Mouse (Mus musculus): ENCODE results near the gene Ccdc154. TPM values are rescaled to one million over a fixed set of nuclear protein-coding genes. Genes with fewer than 3 reads are reported as not detected.

Ccdc154 gene
- polyA plus RNA-seq, 1 experiment from 2014 or later, result 0.73 TPM

DNA sequence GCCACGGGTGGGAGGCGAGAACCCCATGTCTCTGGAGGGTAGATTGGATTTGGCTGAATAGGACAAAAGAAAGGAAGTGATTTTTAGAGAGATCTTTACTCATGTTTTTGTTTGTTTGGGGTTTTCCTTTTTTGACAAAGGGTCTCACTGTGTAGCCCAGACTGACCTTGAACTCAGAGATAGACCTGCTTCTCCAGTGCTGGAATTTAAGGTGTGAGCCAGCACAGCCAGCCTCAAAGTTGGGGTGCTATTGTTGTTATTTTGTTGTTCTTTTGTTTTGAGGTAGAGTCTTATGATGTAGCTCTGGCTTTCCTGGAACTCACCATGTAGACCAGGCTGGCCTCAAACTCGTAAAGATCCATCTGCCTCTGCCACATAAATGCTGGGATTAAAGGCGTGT is 40.1 kb downstream of the Ccdc154 start:
- WGBS, result 94% methylated on average over 4 of the region's 4 CpGs
- H3K4me2 ChIP-seq (ENCODE audit: low read depth, low read length), result no peak overlapping the region
- H3K4me3 ChIP-seq (ENCODE audit: low read length), result no peak overlapping the region
- H3K4me1 ChIP-seq (replicated peaks; ENCODE audit: control insufficient read depth, insufficient read depth, low read length), result no peaks in the 10 kb centered on the region
- H3K9me3 ChIP-seq (ENCODE audit: control insufficient read depth, low read length), result no peaks in the 10 kb centered on the region
- no peak overlapping the region for H3K9ac ChIP-seq (ENCODE audit: low read length)
- ATAC-seq (ENCODE audit: low read depth), result no peak
- H3K27ac ChIP-seq (ENCODE audit: low read length), result no peak overlapping the region
- no peaks in the 10 kb centered on the region for H3K27me3 ChIP-seq (ENCODE audit: control insufficient read depth, insufficient read depth, low read depth, low read length)
- peaks cover 37% of the 10 kb centered on the region for H3K36me3 ChIP-seq (ENCODE audit: control insufficient read depth, insufficient read depth, low read length)

DNA sequence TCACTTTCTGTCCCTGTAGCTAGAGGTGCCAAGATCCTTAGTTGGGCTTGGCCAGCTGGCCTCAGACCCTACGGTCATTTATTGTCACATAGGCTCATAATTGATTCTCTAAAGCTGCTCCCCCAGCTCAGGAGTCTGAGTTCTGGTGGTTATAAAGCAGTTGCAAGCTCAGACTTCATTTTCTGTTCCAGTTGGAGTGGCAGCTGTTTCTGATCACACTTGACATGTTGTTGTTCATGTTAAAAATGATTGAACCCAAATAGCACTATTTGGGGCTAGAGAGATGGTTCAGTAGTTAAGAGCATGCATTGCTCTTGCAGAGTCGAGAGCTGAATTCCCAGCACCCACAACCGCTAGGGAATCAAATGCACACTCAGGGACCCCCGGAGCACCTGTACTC is 47.7 kb downstream of the Ccdc154 start:
- no peaks in the 10 kb centered on the region for H3K27me3 ChIP-seq (ENCODE audit: control insufficient read depth, insufficient read depth, low read depth, low read length)
- H3K9me3 ChIP-seq (ENCODE audit: control insufficient read depth, low read length), result no peaks in the 10 kb centered on the region
- no peaks in the 10 kb centered on the region for H3K4me1 ChIP-seq (replicated peaks; ENCODE audit: control insufficient read depth, insufficient read depth, low read length)
- ATAC-seq (ENCODE audit: low read depth), result no peak
- H3K27ac ChIP-seq (ENCODE audit: low read length), result no peak overlapping the region
- no peak overlapping the region for H3K9ac ChIP-seq (ENCODE audit: low read length)
- H3K4me3 ChIP-seq (ENCODE audit: low read length), result no peak overlapping the region
- WGBS, result 89% methylated on average over 4 of the region's 4 CpGs
- H3K4me2 ChIP-seq (ENCODE audit: low read depth, low read length), result no peak overlapping the region
- H3K36me3 ChIP-seq (ENCODE audit: control insufficient read depth, insufficient read depth, low read length), result peaks cover 33% of the 10 kb centered on the region

DNA sequence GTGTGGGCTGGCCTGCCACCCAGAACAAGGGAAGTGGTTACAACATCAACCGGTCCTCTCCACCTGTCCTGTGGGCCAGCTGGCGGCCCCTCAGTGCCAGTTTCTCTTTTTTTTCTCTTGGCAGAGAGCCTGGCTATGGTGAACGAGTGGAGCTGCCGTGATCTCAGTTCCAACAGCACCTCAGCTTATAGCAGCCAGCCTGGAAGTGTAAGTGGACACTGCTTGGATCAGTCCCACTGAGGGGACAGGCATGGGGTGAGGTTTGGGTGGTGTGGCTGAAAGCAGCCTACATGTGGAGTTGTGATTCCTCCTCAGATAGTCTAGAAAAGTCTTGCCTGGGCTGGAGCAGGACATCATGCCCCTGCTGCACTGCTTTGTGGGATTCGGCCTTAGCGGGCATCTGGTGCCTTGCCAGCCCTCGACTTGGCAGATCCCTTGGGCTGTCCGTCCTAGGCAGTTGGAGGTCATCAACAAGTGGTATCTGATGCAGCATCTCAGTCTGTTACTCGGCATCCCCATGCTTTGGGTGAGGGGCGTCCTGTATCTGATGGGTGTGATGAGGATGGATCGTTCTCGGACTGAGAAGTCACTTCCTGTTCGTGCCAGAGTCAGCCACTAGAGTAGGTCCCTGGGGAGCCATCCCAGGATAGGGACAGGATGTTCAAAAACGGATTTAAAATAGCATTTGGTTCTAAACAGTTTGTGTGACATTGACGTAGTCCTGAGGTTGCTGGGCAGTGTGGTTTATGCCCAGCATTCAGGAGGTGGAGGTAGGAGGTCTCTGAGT is 48.6 kb downstream of the Ccdc154 start:
- Histone ChIP-seq H3K9ac (ENCODE audit: low read length) (no peak overlapping the region), H3K36me3 (ENCODE audit: control insufficient read depth, insufficient read depth, low read length) (peaks cover 28% of the 10 kb centered on the region), H3K9me3 (ENCODE audit: control insufficient read depth, low read length) (no peaks in the 10 kb centered on the region), H3K27ac (ENCODE audit: low read length) (no peak overlapping the region), H3K4me3 (ENCODE audit: low read length) (no peak overlapping the region), H3K27me3 (ENCODE audit: control insufficient read depth, insufficient read depth, low read depth, low read length) (no peaks in the 10 kb centered on the region), H3K4me1 (replicated peaks; ENCODE audit: control insufficient read depth, insufficient read depth, low read length) (no peaks in the 10 kb centered on the region), H3K4me2 (ENCODE audit: low read depth, low read length) (no peak overlapping the region)
- peak; percentile 26; the same call in 1 of the 2 replicates for ATAC-seq (ENCODE audit: low read depth)
- 74% methylated on average over 15 of the region's 15 CpGs for WGBS

DNA sequence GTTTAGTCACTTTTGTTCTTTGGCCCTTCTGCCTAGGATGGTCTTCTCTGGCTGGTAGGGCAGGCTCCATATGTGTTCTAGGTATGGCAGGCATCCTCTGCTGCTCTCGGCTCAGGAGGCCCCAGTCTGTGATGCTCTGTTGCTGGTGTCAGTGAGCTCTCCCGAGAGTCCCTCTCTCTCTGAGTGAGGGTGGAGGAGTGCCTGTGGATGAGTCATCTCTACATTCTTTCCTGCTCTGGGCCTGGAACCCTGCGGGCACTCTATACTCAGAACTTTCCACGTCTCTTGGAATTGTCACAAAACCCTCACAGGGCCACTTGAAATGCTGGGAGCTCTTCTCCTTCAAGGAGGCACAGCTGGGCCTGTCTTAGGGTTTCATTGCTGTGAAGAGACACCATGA is 49.4 kb downstream of the Ccdc154 start:
- Histone ChIP-seq H3K27ac (ENCODE audit: low read length) (no peak overlapping the region), H3K9ac (ENCODE audit: low read length) (no peak overlapping the region), H3K27me3 (ENCODE audit: control insufficient read depth, insufficient read depth, low read depth, low read length) (no peaks in the 10 kb centered on the region), H3K4me2 (ENCODE audit: low read depth, low read length) (no peak overlapping the region), H3K4me1 (replicated peaks; ENCODE audit: control insufficient read depth, insufficient read depth, low read length) (no peaks in the 10 kb centered on the region), H3K4me3 (ENCODE audit: low read length) (no peak overlapping the region), H3K36me3 (ENCODE audit: control insufficient read depth, insufficient read depth, low read length) (peaks cover 27% of the 10 kb centered on the region), H3K9me3 (ENCODE audit: control insufficient read depth, low read length) (no peaks in the 10 kb centered on the region)
- WGBS, result 81% methylated on average over 4 of the region's 4 CpGs
- ATAC-seq (ENCODE audit: low read depth), result no peak

DNA sequence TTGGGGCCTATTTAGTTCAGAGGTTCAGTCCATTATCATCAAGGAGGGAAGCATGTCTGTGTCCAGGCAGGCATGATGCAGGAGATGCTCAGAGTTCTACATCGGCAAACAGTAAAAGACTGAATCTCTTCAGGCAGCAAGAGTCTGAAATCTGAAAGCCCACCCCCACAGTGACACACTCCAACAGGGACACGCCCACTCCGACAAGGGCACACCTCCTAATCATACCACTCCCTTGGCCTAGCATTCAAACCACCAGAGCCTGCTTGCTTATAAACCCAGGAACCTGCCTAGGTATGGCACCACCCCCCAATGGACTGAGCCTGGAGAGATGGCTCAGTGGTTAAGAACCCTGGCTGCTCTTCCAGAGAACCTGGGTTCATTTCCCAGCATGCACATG is 53.2 kb downstream of the Ccdc154 start:
- WGBS, result 81% methylated on average over 3 of the region's 3 CpGs

DNA sequence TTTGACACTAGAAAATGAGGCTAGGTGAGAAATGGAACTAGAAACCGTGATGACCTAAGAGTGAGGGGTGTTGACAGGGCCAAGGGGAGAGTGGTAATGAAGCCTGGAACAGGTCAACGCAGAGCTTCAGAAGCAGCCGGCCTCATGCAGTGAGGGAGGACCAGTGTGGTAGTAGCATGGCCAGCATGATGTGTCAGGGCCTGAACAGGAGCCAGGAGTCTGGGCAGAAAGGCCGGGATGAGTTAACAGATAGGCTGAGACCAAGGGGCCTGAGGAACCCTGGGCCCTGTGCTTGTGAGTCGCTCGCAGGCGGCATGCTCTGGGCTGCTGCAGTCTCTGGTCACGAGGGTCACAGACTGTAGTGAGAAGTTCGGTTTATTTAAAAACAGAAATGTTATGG is 56.7 kb downstream of the Ccdc154 start:
- H3K27me3 ChIP-seq (ENCODE audit: control insufficient read depth, insufficient read depth, low read depth, low read length), result no peaks in the 10 kb centered on the region
- H3K36me3 ChIP-seq (ENCODE audit: control insufficient read depth, insufficient read depth, low read length), result peaks cover 5% of the 10 kb centered on the region
- H3K4me1 ChIP-seq (replicated peaks; ENCODE audit: control insufficient read depth, insufficient read depth, low read length), result peaks cover 8% of the 10 kb centered on the region; the same call in 1 of the 2 replicates
- no peak overlapping the region for H3K4me2 ChIP-seq (ENCODE audit: low read depth, low read length)
- 91% methylated on average over 9 of the region's 9 CpGs for WGBS
- no peak overlapping the region for H3K9ac ChIP-seq (ENCODE audit: low read length)
- H3K27ac ChIP-seq (ENCODE audit: low read length), result no peak overlapping the region
- no peaks in the 10 kb centered on the region for H3K9me3 ChIP-seq (ENCODE audit: control insufficient read depth, low read length)
- ATAC-seq (ENCODE audit: low read depth), result no peak
- no peak overlapping the region for H3K4me3 ChIP-seq (ENCODE audit: low read length)

More for the DNA sequence above, 53.2 kb downstream of the Ccdc154 start:
- Histone ChIP-seq H3K36me3 (ENCODE audit: control insufficient read depth, insufficient read depth, low read length) (peaks cover 6% of the 10 kb centered on the region), H3K4me3 (ENCODE audit: low read length) (no peak overlapping the region), H3K9me3 (ENCODE audit: control insufficient read depth, low read length) (no peaks in the 10 kb centered on the region), H3K4me2 (ENCODE audit: low read depth, low read length) (no peak overlapping the region), H3K9ac (ENCODE audit: low read length) (no peak overlapping the region), H3K27ac (ENCODE audit: low read length) (no peak overlapping the region), H3K4me1 (replicated peaks; ENCODE audit: control insufficient read depth, insufficient read depth, low read length) (no peaks in the 10 kb centered on the region), H3K27me3 (ENCODE audit: control insufficient read depth, insufficient read depth, low read depth, low read length) (no peaks in the 10 kb centered on the region)
- no peak for ATAC-seq (ENCODE audit: low read depth)

DNA sequence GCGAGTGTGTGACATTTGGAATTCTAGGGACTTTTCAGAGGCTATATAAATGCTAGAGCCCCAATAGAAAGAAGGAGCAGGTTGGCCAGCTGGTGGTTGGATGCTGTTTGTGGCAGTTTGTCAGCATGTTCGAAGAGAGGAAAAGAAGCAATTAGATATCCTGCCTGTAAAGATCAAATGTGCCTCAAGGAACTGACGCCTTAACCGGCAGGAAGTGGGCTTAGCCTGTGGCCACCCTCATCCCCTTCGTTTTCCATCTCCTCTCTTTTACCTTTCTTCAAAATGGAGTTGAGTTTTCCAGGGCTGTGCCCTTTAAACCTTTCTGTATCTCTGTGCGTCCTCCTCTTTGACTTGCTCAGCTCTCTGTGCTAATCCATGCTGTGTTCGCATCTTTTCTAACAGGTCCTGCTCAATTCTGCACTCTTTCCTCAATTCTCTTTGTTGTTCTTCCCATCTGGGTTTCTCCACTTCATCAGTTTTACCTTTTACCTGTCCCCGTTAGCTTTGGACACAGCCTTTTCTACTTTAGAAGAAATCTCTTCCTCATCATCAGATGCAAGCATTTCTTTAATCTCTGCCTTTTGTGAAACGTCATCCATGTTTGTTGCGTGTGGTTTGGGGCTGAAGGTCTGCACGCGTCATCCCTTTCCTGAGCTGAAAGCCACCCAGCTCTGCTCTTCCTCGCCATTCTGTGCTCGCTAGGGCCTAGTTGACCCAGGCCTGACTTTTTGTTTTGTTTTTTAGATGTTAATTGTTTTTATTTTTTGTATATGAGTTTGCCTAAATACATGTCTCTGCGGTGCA is 57.4 kb downstream of the Ccdc154 start:
- ATAC-seq (ENCODE audit: low read depth), result no peak
- WGBS, result 89% methylated on average over 15 of the region's 15 CpGs
- Histone ChIP-seq H3K4me3 (ENCODE audit: low read length) (no peak overlapping the region), H3K4me2 (ENCODE audit: low read depth, low read length) (no peak overlapping the region), H3K9ac (ENCODE audit: low read length) (no peak overlapping the region), H3K36me3 (ENCODE audit: control insufficient read depth, insufficient read depth, low read length) (peaks cover 5% of the 10 kb centered on the region), H3K4me1 (replicated peaks; ENCODE audit: control insufficient read depth, insufficient read depth, low read length) (peaks cover 8% of the 10 kb centered on the region; the same call in 1 of the 2 replicates), H3K27me3 (ENCODE audit: control insufficient read depth, insufficient read depth, low read depth, low read length) (no peaks in the 10 kb centered on the region), H3K9me3 (ENCODE audit: control insufficient read depth, low read length) (no peaks in the 10 kb centered on the region), H3K27ac (ENCODE audit: low read length) (no peak overlapping the region)

DNA sequence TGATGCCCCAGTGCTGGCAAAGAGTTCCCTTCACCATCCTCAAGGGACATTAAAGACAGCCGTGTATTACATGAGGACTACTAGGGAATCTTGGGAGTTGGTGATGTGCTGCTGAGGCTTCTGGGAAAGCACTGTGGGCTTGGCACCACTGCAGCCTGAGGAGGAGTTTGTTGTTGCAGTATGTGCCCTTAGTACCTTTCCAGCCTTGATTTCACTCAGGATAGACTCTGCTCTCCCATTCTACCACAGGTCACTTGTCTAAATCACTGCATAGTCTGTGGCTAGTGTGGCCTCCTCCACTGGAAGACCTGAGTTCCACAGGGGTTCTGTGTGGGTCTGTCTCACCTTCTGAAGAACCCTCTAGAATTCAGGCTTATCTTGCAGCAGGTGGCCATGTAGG is 58.5 kb downstream of the Ccdc154 start:
- H3K36me3 ChIP-seq (ENCODE audit: control insufficient read depth, insufficient read depth, low read length), result peaks cover 3% of the 10 kb centered on the region
- no peak overlapping the region for H3K27ac ChIP-seq (ENCODE audit: low read length)
- H3K4me3 ChIP-seq (ENCODE audit: low read length), result no peak overlapping the region
- ATAC-seq (ENCODE audit: low read depth), result no peak
- WGBS, result 78% methylated on average over 1 of the region's 1 CpGs
- H3K27me3 ChIP-seq (ENCODE audit: control insufficient read depth, insufficient read depth, low read depth, low read length), result no peaks in the 10 kb centered on the region
- H3K9ac ChIP-seq (ENCODE audit: low read length), result no peak overlapping the region
- H3K9me3 ChIP-seq (ENCODE audit: control insufficient read depth, low read length), result no peaks in the 10 kb centered on the region
- H3K4me1 ChIP-seq (replicated peaks; ENCODE audit: control insufficient read depth, insufficient read depth, low read length), result peaks cover 8% of the 10 kb centered on the region; the same call in 1 of the 2 replicates
- no peak overlapping the region for H3K4me2 ChIP-seq (ENCODE audit: low read depth, low read length)
